Mouse (Mus musculus) splenic B cell, adult 2 months (primary cell): ENCODE data around the gene Osbpl10.

Experiments
- DNase-seq: peaks from one replicate; pipeline ENCODE4 v3.0.0-alpha.2; 2011; ENCODE audit warnings: low read depth, low spot score
- H3K27me3 ChIP-seq: 2 replicates; pipeline ENCODE4 v1.6.1; 2012; ENCODE audit warnings: mild to moderate bottlenecking, low read length, moderate library complexity, mixed read lengths; ENCODE audit not compliant: control insufficient read depth, poor library complexity, insufficient read depth, severe bottlenecking
- H3K36me3 ChIP-seq: 2 replicates; pipeline ENCODE4 v1.6.1; 2012; ENCODE audit warnings: mild to moderate bottlenecking, low read length, moderate library complexity, mixed read lengths; ENCODE audit not compliant: control insufficient read depth, poor library complexity, insufficient read depth, severe bottlenecking

The Osbpl10 gene

DNA sequence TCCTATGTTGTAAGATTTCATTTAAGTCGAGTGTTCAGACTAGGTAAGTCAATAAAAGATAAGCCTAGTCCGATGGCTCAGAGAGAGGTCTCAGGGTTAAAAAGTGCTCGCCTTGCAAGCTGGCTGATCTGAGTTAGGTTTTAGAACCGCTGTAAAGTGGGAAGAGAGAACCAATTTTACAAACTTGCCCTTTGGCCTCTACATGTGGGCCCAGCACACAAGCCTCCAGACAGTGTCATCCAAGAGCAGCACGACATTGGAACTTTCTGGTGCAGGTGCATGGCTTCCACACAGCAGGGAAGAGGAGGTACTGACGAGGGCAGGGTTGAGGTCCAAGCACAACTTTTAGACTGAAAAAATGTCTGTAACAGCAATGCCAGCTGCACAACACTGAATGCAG is 296.4 kb downstream of the Osbpl10 start:
- DNase-seq: no peak
- Histone ChIP-seq H3K36me3 (peaks cover 6% of the 10 kb centered on the region), H3K27me3 (no peaks in the 10 kb centered on the region)

DNA sequence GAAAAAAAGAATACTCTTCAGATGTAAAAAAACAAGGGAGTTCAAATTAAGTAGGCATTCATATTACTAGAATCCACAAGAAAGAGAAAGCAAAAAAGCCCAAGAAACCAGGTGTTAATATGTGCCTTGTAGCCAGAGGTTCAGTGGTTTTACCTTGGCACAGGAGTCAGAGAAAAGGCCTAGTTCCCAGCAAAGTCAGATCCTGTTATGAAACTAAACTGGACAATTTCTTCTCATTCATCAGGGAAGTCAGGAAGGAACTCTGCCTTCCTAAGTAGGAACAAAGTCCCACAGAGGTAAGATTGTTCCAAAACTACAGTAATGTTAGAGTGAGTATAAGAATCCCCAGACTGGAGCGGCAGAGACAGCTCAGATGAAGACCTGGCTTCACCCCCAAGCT is 300.3 kb downstream of the Osbpl10 start:
- Histone ChIP-seq H3K36me3 (peaks cover 10% of the 10 kb centered on the region), H3K27me3 (no peaks in the 10 kb centered on the region)
- no peak for DNase-seq
